Mouse (Mus musculus) G1E (cell line): ENCODE measurements around the gene Tdrd9.

Experiments used
- CTCF ChIP-seq: IDR thresholded peaks from 2 replicates; pipeline ENCODE4 v1.5.1; 2012; ENCODE audit warnings: low read depth, low read length, inconsistent platforms, mixed read lengths
- GATA1 ChIP-seq: IDR thresholded peaks from 2 replicates; pipeline ENCODE4 v1.6.1; 2012; ENCODE audit warnings: borderline replicate concordance, low read length, inconsistent platforms, mixed read lengths
- GATA2 ChIP-seq: IDR thresholded peaks from 2 replicates; pipeline ENCODE4 v1.6.1; 2012; ENCODE audit warnings: low read depth, low read length, inconsistent platforms, borderline replicate concordance
- POLR2AphosphoS5 ChIP-seq: IDR thresholded peaks from 2 replicates; pipeline ENCODE4 v1.6.1; 2012; ENCODE audit warnings: low read depth, low read length, inconsistent platforms; ENCODE audit not compliant: insufficient replicate concordance
- TAL1 ChIP-seq: conservative IDR thresholded peaks from 2 replicates; pipeline ENCODE4 v1.6.1; 2012; ENCODE audit warnings: low read depth, low read length, inconsistent platforms, mixed read lengths

DNA sequence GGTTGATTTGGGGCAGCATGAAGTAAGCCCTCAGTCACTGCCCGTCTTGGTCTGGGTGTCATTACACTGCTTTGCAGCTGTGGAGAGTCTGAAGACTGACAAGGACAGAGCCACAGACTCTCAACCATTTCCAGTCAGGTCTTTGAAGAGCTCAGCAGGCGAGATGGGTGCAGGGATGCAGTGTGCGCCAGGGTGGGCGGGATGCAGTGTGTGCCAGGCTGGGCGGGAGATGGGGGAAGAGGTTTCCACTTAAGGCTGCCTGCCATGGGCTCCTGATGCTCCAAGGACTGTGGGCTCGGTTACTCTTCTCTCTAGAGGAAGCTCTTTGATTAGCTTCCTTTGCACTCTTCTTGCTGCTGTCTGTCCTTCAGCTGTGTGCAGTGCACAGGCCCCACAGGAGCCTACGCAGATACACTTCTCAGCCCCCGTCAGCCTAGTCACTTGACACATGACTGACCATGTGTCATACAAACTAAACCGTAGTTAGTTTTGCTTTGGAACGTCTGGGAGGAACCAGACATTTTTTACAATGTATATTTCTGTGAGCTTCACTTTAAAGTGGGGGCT, 62.1 kb downstream of the Tdrd9 start:
- TF ChIP-seq GATA1 = no peak
- no peak for TF ChIP-seq CTCF
- TF ChIP-seq TAL1 = no peak
- no peak for TF ChIP-seq GATA2
- no peak for TF ChIP-seq POLR2AphosphoS5
